Mouse (Mus musculus) regulatory T cell (primary cell): ENCODE measurements at regions not wholly inside any gene's neighbourhood (a gene's known extent, or its start where the extent isn't known, plus 50 kb on each side); places are given as distances from the start of the nearest gene placed in this dataset.

Experiments used
- in situ Hi-C: fragments of 300-600 bp; cut with MboI, MseI; formaldehyde crosslinking; loops from one replicate; pipeline ENCODE4 v1.15.1; 2025; ENCODE audit warnings: high pct_unique_total_duplicates

DNA sequence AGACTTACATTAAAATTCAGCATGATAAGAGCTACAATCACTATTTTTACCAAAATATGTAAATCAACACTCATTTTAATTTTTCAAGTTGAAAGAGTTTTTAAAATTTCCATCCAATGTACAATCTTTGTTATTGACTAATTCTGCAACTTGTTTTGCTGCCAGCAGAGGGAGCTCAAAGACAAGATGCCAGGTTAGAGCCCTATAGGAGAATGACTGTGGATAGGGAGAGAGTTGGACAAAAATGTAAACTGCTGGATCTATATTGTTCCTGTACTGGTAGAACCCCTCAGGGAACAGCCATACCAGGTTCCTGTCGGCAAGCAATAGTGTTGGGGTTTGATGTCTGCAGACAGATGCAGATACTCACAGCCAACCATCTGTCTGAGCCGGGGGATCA is 288.8 kb upstream of the 4930550L24Rik start:
- in situ Hi-C loops: loop anchor here (10.0 kb wide), 1 partner anchor 554 kb away; no protein-coding TSS in a partner anchor
